21 mouse cellular contexts compared by ENCODE assay signal in the genomic region with DNA sequence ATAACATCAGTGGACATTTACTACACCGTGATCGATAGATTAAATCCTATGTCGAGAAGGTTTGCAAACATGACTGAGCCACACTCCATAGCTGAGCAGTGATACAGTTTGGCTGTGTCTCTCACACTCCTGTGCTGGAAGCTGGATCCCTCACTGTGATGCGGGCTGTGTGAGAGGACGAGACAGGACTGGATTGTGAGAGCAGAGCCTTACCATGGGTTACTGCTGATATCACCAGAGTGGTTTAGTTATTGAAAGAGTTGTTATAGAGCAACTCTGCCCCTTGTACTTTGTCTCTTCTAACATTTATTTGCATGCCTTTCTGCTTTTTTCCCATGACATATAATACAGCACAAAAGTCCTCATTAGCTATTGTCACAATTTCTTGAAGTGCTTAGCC. TPM values are rescaled to one million over a fixed set of nuclear protein-coding genes. Genes with fewer than 3 reads are reported as not detected.
"Had no signal": no experiment of that assay in that cellular context is flagged by ENCODE, and none has a peak within 500 bp of the region (broad histone marks: within the 10 kb centered on the region; RNA-seq: fewer than 3 reads in every experiment).

No protein-coding gene starts in this region.

- H3K27ac ChIP-seq: layer of hippocampus, adult 2 months; limb, embryonic 10.5 days; limb, embryonic 13.5 days; liver, embryonic 12.5 days; liver, embryonic 15.5 days; lung, embryonic 15.5 days; midbrain, embryonic 10.5 days; midbrain, embryonic 13.5 days; neural tube, embryonic 13.5 days; stomach, embryonic 15.5 days had no signal

- H3K4me2 ChIP-seq: limb, embryonic 13.5 days; liver, embryonic 12.5 days; liver, embryonic 15.5 days; lung, embryonic 15.5 days; midbrain, embryonic 13.5 days; neural tube, embryonic 13.5 days; stomach, embryonic 15.5 days had no signal

- DNase-seq: layer of hippocampus, adult 9-11 months; liver; lung, adult 18-20 months; lung, postnatal 10 days; lung, postnatal 36 days; retina, postnatal 1 day; right cerebral cortex, postnatal 25 days; thymus, postnatal 25 days had no signal

- H3K27me3 ChIP-seq: limb, embryonic 13.5 days; liver, embryonic 12.5 days; liver, embryonic 15.5 days; lung, embryonic 15.5 days; megakaryocyte, embryonic 14.5 days; midbrain, embryonic 13.5 days; neural tube, embryonic 13.5 days; stomach, embryonic 15.5 days had no signal

- H3K4me3 ChIP-seq: layer of hippocampus, adult 2 months; limb, embryonic 10.5 days; limb, embryonic 13.5 days; liver, embryonic 12.5 days; liver, embryonic 15.5 days; lung, embryonic 15.5 days; megakaryocyte, embryonic 14.5 days; midbrain, embryonic 10.5 days; midbrain, embryonic 13.5 days; myocyte; neural tube, embryonic 13.5 days; stomach, embryonic 15.5 days had no signal

- H3K4me1 ChIP-seq: limb, embryonic 10.5 days; limb, embryonic 13.5 days; liver, embryonic 12.5 days; liver, embryonic 15.5 days; lung, embryonic 15.5 days; megakaryocyte, embryonic 14.5 days; midbrain, embryonic 10.5 days; midbrain, embryonic 13.5 days; neural tube, embryonic 13.5 days; stomach, embryonic 15.5 days had no signal

- ATAC-seq: liver, embryonic 12.5 days; midbrain, embryonic 13.5 days; midbrain, embryonic 16.5 days had no signal

- H3K9me3 ChIP-seq: limb, embryonic 10.5 days; limb, embryonic 13.5 days; liver, embryonic 12.5 days; liver, embryonic 15.5 days; lung, embryonic 15.5 days; megakaryocyte, embryonic 14.5 days; midbrain, embryonic 10.5 days; midbrain, embryonic 13.5 days; neural tube, embryonic 13.5 days; stomach, embryonic 15.5 days had no signal

- H3K9ac ChIP-seq: limb, embryonic 13.5 days; liver, embryonic 12.5 days; liver, embryonic 15.5 days; lung, embryonic 15.5 days; midbrain, embryonic 13.5 days; neural tube, embryonic 13.5 days; stomach, embryonic 15.5 days had no signal

- H3K36me3 ChIP-seq: limb, embryonic 10.5 days; limb, embryonic 13.5 days; liver, embryonic 12.5 days; liver, embryonic 15.5 days; lung, embryonic 15.5 days; midbrain, embryonic 10.5 days; midbrain, embryonic 13.5 days; neural tube, embryonic 13.5 days; stomach, embryonic 15.5 days had no signal

RNA-seq across cellular contexts. Expression of gene Slc5a8, which starts 23.5 kb away (rescaled TPM):
- polyA plus RNA-seq: myocyte; neural tube, embryonic 13.5 days had no signal
